Comparison of ENCODE assay signal across 25 mouse cellular contexts in the genomic region with DNA sequence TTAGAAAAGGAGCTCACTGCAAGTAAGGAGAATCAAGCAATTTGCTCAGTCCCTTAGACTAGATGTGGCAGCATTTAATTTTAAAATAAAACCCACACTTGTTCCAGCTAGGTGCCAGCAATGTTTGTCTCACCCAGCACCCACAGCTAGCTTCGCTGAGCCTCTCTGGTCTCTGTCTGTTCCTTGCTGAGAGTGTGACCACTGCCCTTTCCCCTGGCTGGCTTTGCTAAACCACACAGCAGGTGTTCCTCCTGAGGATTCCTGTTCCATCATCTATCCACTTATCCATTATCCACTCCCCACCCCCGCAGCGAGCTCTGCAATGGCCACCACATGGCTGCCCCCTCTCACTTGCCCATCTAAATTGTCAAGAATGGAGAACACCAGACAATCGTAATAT.
A peak's percentile ranks its signal among the peaks of the same experiment; 100 is the strongest.
DNase-seq lines count a peak whose midpoint lies in the region; ATAC-seq and TF ChIP-seq lines count a peak whose summit lies in the region.
"Had no signal": no experiment of that assay in that cellular context is flagged by ENCODE, and none has a peak within 500 bp of the region (broad histone marks: within the 10 kb centered on the region; RNA-seq: fewer than 3 reads in every experiment).

No protein-coding gene starts in this region.

- no peaks in the 10 kb centered on the region for H3K9me3 ChIP-seq in heart, embryonic 10.5 days
- H3K9me3 ChIP-seq in heart, embryonic 12.5 days (replicated peaks): no peaks in the 10 kb centered on the region
- H3K9me3 ChIP-seq in forebrain, postnatal 0 days (ENCODE audit: low read length): no peaks in the 10 kb centered on the region
- H3K9me3 ChIP-seq: embryonic facial prominence, embryonic 10.5 days; embryonic facial prominence, embryonic 12.5 days; forebrain, embryonic 10.5 days; forebrain, embryonic 12.5 days; G1E had no signal

- no peak overlapping the region for H3K4me3 ChIP-seq in heart, embryonic 10.5 days
- H3K4me3 ChIP-seq in heart, embryonic 12.5 days: no peak overlapping the region
- no peak overlapping the region for H3K4me3 ChIP-seq in forebrain, postnatal 0 days (ENCODE audit: low read depth, low read length)
- H3K4me3 ChIP-seq: embryonic facial prominence, embryonic 10.5 days; embryonic facial prominence, embryonic 12.5 days; erythroblast, embryonic 14.5 days; forebrain, embryonic 10.5 days; forebrain, embryonic 12.5 days had no signal

- no peak overlapping the region for H3K9ac ChIP-seq in heart, embryonic 12.5 days
- H3K9ac ChIP-seq in forebrain, postnatal 0 days: no peak overlapping the region
- H3K9ac ChIP-seq: embryonic facial prominence, embryonic 12.5 days; forebrain, embryonic 12.5 days had no signal

- no peak for TF ChIP-seq CTCF in forebrain, postnatal 0 days (IDR thresholded peaks at IDR 0.05; ENCODE audit: low read depth)

- WGBS in heart, embryonic 10.5 days: 66% methylated on average over 4 of the region's 4 CpGs
- 57% methylated on average over 4 of the region's 4 CpGs for WGBS in heart, embryonic 12.5 days
- whole genome bisulfite sequencing in forebrain, postnatal 0 days: 87% methylated on average over 4 of the region's 4 CpGs

- H3K27ac ChIP-seq in heart, embryonic 10.5 days: no peak overlapping the region
- no peak overlapping the region for H3K27ac ChIP-seq in heart, embryonic 12.5 days (ENCODE audit: poor library complexity, severe bottlenecking)
- no peak overlapping the region for H3K27ac ChIP-seq in forebrain, postnatal 0 days (ENCODE audit: low read depth, low read length)
- H3K27ac ChIP-seq: embryonic facial prominence, embryonic 10.5 days; embryonic facial prominence, embryonic 12.5 days; forebrain, embryonic 10.5 days; forebrain, embryonic 12.5 days had no signal

- no peak for DNase-seq in frontal cortex, postnatal 36 days (ENCODE audit: low spot score in 2 of 2)
- DNase-seq in heart, embryonic 10.5 days (ENCODE audit: low spot score): peak; percentile 74
- no peak for DNase-seq in forebrain, postnatal 0 days
- DNase-seq: adrenal gland, adult 8-10 months; adrenal gland, postnatal 14 days; adrenal gland, postnatal 36 days; B cell, adult 2 months; cerebellum, adult 11-12 months; cerebellum, adult 2 months; cerebellum, adult 9-10 months; cerebellum, postnatal 10 days had no signal

- H3K4me1 ChIP-seq in heart, embryonic 10.5 days: no peaks in the 10 kb centered on the region
- H3K4me1 ChIP-seq in heart, embryonic 12.5 days (replicated peaks): no peaks in the 10 kb centered on the region
- no peaks in the 10 kb centered on the region for H3K4me1 ChIP-seq in forebrain, postnatal 0 days (ENCODE audit: insufficient read depth)
- H3K4me1 ChIP-seq: embryonic facial prominence, embryonic 10.5 days; embryonic facial prominence, embryonic 12.5 days; forebrain, embryonic 10.5 days; forebrain, embryonic 12.5 days had no signal

- H3K27me3 ChIP-seq in heart, embryonic 10.5 days (ENCODE audit: insufficient read depth, poor library complexity, severe bottlenecking): no peaks in the 10 kb centered on the region
- H3K27me3 ChIP-seq in heart, embryonic 12.5 days (replicated peaks): no peaks in the 10 kb centered on the region
- H3K27me3 ChIP-seq in forebrain, postnatal 0 days (ENCODE audit: insufficient read depth, low read length): no peaks in the 10 kb centered on the region
- H3K27me3 ChIP-seq: CH12.LX; embryonic facial prominence, embryonic 12.5 days; forebrain, embryonic 12.5 days; Patski had no signal

- no peak overlapping the region for H3K4me2 ChIP-seq in heart, embryonic 12.5 days
- H3K4me2 ChIP-seq in forebrain, postnatal 0 days (ENCODE audit: low read depth): no peak overlapping the region
- H3K4me2 ChIP-seq: embryonic facial prominence, embryonic 12.5 days; forebrain, embryonic 12.5 days had no signal

- H3K36me3 ChIP-seq in heart, embryonic 10.5 days: no peaks in the 10 kb centered on the region
- no peaks in the 10 kb centered on the region for H3K36me3 ChIP-seq in heart, embryonic 12.5 days
- H3K36me3 ChIP-seq in forebrain, postnatal 0 days (ENCODE audit: insufficient read depth): no peaks in the 10 kb centered on the region
- H3K36me3 ChIP-seq: embryonic facial prominence, embryonic 10.5 days; embryonic facial prominence, embryonic 12.5 days; forebrain, embryonic 10.5 days; forebrain, embryonic 12.5 days; G1E had no signal

- ATAC-seq in frontal cortex, adult (ENCODE audit: low TSS enrichment): peak; percentile 41; the same call in 1 of the 2 replicates
- no peak for ATAC-seq in heart, embryonic 12.5 days (ENCODE audit: insufficient number of reproducible peaks, low FRiP score)
- no peak for ATAC-seq in forebrain, postnatal 0 days
- ATAC-seq: activated CD4-positive, CD25-positive, alpha-beta regulatory T cell, adult 4 months; CD4-positive, CD25-positive, alpha-beta regulatory T cell, adult 4 months; forebrain, embryonic 14.5 days; forebrain, embryonic 16.5 days; Patski had no signal
